Mouse (Mus musculus) ovary, adult 18-20 months (tissue): ENCODE data around the gene Btn1a1.

Experiments used
- DNase-seq: peaks from one replicate; pipeline ENCODE4 v3.0.0; 2022; ENCODE audit warnings: low spot score, mixed read lengths

Btn1a1 gene

GRCm38 (mm10) chr13:23412630-23413521, 52.8 kb downstream of the Btn1a1 start:
- DNase-seq, result no peak

- DNase-seq, result no peak
Observed at GRCm38 (mm10) chr13:23412211-23412629, 53.5 kb downstream of the Btn1a1 start.

- DNase-seq, result no peak
Observed at GRCm38 (mm10) chr13:23411311-23412210, 54.1 kb downstream of the Btn1a1 start.

- no peak for DNase-seq
Observed at GRCm38 (mm10) chr13:23410632-23411031, 55.1 kb downstream of the Btn1a1 start.
